Mouse (Mus musculus) stomach, postnatal 0 days (tissue): ENCODE measurements at regions not wholly inside any gene's neighbourhood (a gene's known extent, or its start where the extent isn't known, plus 50 kb on each side); places are given as distances from the start of the nearest gene placed in this dataset.

ENCODE experiments used
- ATAC-seq: fragments of 200-750 bp; cut with Nextera tagmentation; 2 replicates; pipeline ENCODE4 v1.8.0; 2017; ENCODE audit not compliant: low FRiP score, low TSS enrichment
- DNase-seq: peaks from one replicate; pipeline ENCODE4 v3.0.0-alpha.2; 2016; ENCODE audit warnings: low spot score
- H3K27ac ChIP-seq: fragments of 300-500 bp; sonication (generic); replicated peaks from 2 replicates; pipeline ENCODE4 v1.5.1; 2014; ENCODE audit warnings: mild to moderate bottlenecking, control low read depth
- H3K27me3 ChIP-seq: fragments of 300-500 bp; sonication (generic); 2 replicates; pipeline ENCODE4 v1.6.1; 2014; ENCODE audit warnings: low read length; ENCODE audit not compliant: control insufficient read depth, insufficient read depth
- H3K36me3 ChIP-seq: fragments of 300-500 bp; sonication (generic); 2 replicates; pipeline ENCODE4 v1.6.1; 2014; ENCODE audit warnings: low read length, mixed read lengths; ENCODE audit not compliant: control insufficient read depth, insufficient read depth
- H3K4me1 ChIP-seq: fragments of 300-500 bp; sonication (generic); replicated peaks from 2 replicates; pipeline ENCODE4 v1.6.1; 2014; ENCODE audit warnings: antibody characterized with exemption; ENCODE audit not compliant: control insufficient read depth, insufficient read depth
- H3K4me2 ChIP-seq: fragments of 300-500 bp; sonication (generic); replicated peaks from 2 replicates; pipeline ENCODE4 v1.6.1; 2014; ENCODE audit warnings: low read depth, mild to moderate bottlenecking, control low read depth, moderate library complexity
- H3K4me3 ChIP-seq: fragments of 300-500 bp; sonication (generic); 2 replicates; pipeline ENCODE4 v1.5.1; 2014; ENCODE audit warnings: low read depth, low read length, control low read depth
- H3K9ac ChIP-seq: fragments of 300-500 bp; sonication (generic); 2 replicates; pipeline ENCODE4 v1.6.1; 2014; ENCODE audit warnings: mild to moderate bottlenecking, low read length, control low read depth, mixed read lengths
- H3K9me3 ChIP-seq: fragments of 300-500 bp; sonication (generic); 2 replicates; pipeline ENCODE4 v1.6.1; 2016; ENCODE audit warnings: low read length; ENCODE audit not compliant: control insufficient read depth
- CTCF ChIP-seq: IDR thresholded peaks from 2 replicates; pipeline ENCODE4 v1.5.1; 2016; ENCODE audit warnings: antibody characterized with exemption, low read depth, mild to moderate bottlenecking, moderate library complexity
- EP300 ChIP-seq: optimal IDR thresholded peaks from 2 replicates; pipeline ENCODE3; 2016; ENCODE audit warnings: antibody characterized with exemption
- WGBS: fragments of 180-500 bp; shearing (Covaris S2); extraction: QIAGEN DNeasy Blood & Tissue Kit; methylation state at CpG from one replicate; pipeline ENCODE4 v1.1.7; 2014; 5-methylcytosine and 5-hydroxymethylcytosine counted together

GRCm38 (mm10) chr12:106839618-106840017 lies 648.8 kb upstream of the 3110018I06Rik start:
- Histone ChIP-seq H3K4me3 (no peak overlapping the region), H3K9me3 (no peaks in the 10 kb centered on the region), H3K36me3 (no peaks in the 10 kb centered on the region), H3K27ac (no peak overlapping the region), H3K27me3 (no peaks in the 10 kb centered on the region), H3K4me2 (no peak overlapping the region), H3K4me1 (no peaks in the 10 kb centered on the region), H3K9ac (no peak overlapping the region)
- DNase-seq (no peak), ATAC-seq (no peak)
- WGBS = 51% methylated on average over 5 of the region's 5 CpGs
- TF ChIP-seq EP300 = no peak
- no peak for TF ChIP-seq CTCF

GRCm38 (mm10) chr12:106840150-106840651 lies 648.2 kb upstream of the 3110018I06Rik start:
- TF ChIP-seq EP300 (no peak), CTCF (no peak)
- Histone ChIP-seq H3K9me3 (no peaks in the 10 kb centered on the region), H3K27me3 (no peaks in the 10 kb centered on the region), H3K36me3 (no peaks in the 10 kb centered on the region), H3K9ac (no peak overlapping the region), H3K4me1 (no peaks in the 10 kb centered on the region), H3K27ac (no peak overlapping the region), H3K4me3 (no peak overlapping the region), H3K4me2 (no peak overlapping the region)
- WGBS = 54% methylated on average over 9 of the region's 9 CpGs
- no peak for ATAC-seq
- no peak for DNase-seq

GRCm38 (mm10) chr12:106841996-106842395 lies 646.4 kb upstream of the 3110018I06Rik start:
- no peaks in the 10 kb centered on the region for H3K36me3 ChIP-seq
- ATAC-seq (no peak), DNase-seq (no peak)
- H3K27ac ChIP-seq = no peak overlapping the region
- H3K4me3 ChIP-seq = no peak overlapping the region
- no peaks in the 10 kb centered on the region for H3K27me3 ChIP-seq
- TF ChIP-seq CTCF = no peak
- no peak for TF ChIP-seq EP300
- no peak overlapping the region for H3K4me2 ChIP-seq
- no peak overlapping the region for H3K9ac ChIP-seq
- WGBS = 61% methylated on average over 8 of the region's 8 CpGs
- no peaks in the 10 kb centered on the region for H3K9me3 ChIP-seq
- H3K4me1 ChIP-seq = no peaks in the 10 kb centered on the region

- DNase-seq (no peak), ATAC-seq (no peak)
- 49% methylated on average over 8 of the region's 8 CpGs for WGBS
Measured at GRCm38 (mm10) chr12:106842396-106842795, 646.0 kb upstream of the 3110018I06Rik start.

GRCm38 (mm10) chr12:106851666-106852065 lies 636.8 kb upstream of the 3110018I06Rik start:
- 77% methylated on average over 4 of the region's 4 CpGs for WGBS
- no peak for ATAC-seq
- H3K27me3 ChIP-seq = no peaks in the 10 kb centered on the region

More at GRCm38 (mm10) chr12:106842396-106842795, 646.0 kb upstream of the 3110018I06Rik start:
- Histone ChIP-seq H3K27me3 (no peaks in the 10 kb centered on the region), H3K4me2 (no peak overlapping the region), H3K4me1 (no peaks in the 10 kb centered on the region), H3K36me3 (no peaks in the 10 kb centered on the region), H3K4me3 (no peak overlapping the region), H3K9ac (no peak overlapping the region), H3K27ac (no peak overlapping the region), H3K9me3 (no peaks in the 10 kb centered on the region)
- TF ChIP-seq EP300 = no peak
- no peak for TF ChIP-seq CTCF

GRCm38 (mm10) chr12:106852736-106853135 lies 635.7 kb upstream of the 3110018I06Rik start:
- TF ChIP-seq CTCF (no peak), EP300 (no peak)
- Histone ChIP-seq H3K36me3 (no peaks in the 10 kb centered on the region), H3K4me1 (no peaks in the 10 kb centered on the region), H3K27ac (no peak overlapping the region), H3K4me3 (no peak overlapping the region), H3K4me2 (no peak overlapping the region), H3K9me3 (no peaks in the 10 kb centered on the region), H3K27me3 (no peaks in the 10 kb centered on the region), H3K9ac (no peak overlapping the region)
- ATAC-seq = no peak
- no peak for DNase-seq
- WGBS = 58% methylated on average over 8 of the region's 8 CpGs

More at GRCm38 (mm10) chr12:106851666-106852065, 636.8 kb upstream of the 3110018I06Rik start:
- Histone ChIP-seq H3K4me1 (no peaks in the 10 kb centered on the region), H3K9ac (no peak overlapping the region), H3K27ac (no peak overlapping the region), H3K4me3 (no peak overlapping the region), H3K36me3 (no peaks in the 10 kb centered on the region), H3K4me2 (no peak overlapping the region), H3K9me3 (no peaks in the 10 kb centered on the region)
- DNase-seq = no peak
- TF ChIP-seq EP300 (no peak), CTCF (peak; percentile 34)
